Mouse (Mus musculus): ENCODE results near the gene Arhgef33. TPM values are rescaled to one million over a fixed set of nuclear protein-coding genes. Genes with fewer than 3 reads are reported as not detected.

Gene Arhgef33
- polyA plus RNA-seq, 1 experiment, result 0.01 TPM

- no peak overlapping the region for H3K4me3 ChIP-seq
- no peak for TF ChIP-seq POLR2AphosphoS2 (IDR thresholded peaks at IDR 0.05; ENCODE audit: insufficient read length, low read depth)
- no peak for TF ChIP-seq USF1 (IDR thresholded peaks at IDR 0.05; ENCODE audit: low read depth)
- TF ChIP-seq TCF3 (IDR thresholded peaks at IDR 0.05; ENCODE audit: insufficient read length, low read depth), result no peak
- no peak for TF ChIP-seq MYOG (IDR thresholded peaks at IDR 0.05; ENCODE audit: control insufficient read depth in 1 of 3, insufficient read depth in 1 of 3, insufficient read length in 2 of 3, low read depth in 2 of 3)
- no peak for TF ChIP-seq E2F4 (IDR thresholded peaks at IDR 0.05; ENCODE audit: insufficient read depth)
- no peak for TF ChIP-seq TCF12 (IDR thresholded peaks at IDR 0.05; ENCODE audit: insufficient read depth, poor library complexity, severe bottlenecking)
- TF ChIP-seq SRF (IDR thresholded peaks at IDR 0.05; ENCODE audit: control insufficient read depth, insufficient read length, low read depth), result no peak
- TF ChIP-seq MYOD1 (IDR thresholded peaks at IDR 0.05; ENCODE audit: control insufficient read depth in 1 of 3, insufficient read length in 2 of 3, low read depth in 2 of 3), result no peak
- TF ChIP-seq CEBPB (IDR thresholded peaks at IDR 0.05; ENCODE audit: insufficient read depth, poor library complexity, severe bottlenecking), result no peak
- TF ChIP-seq REST (IDR thresholded peaks at IDR 0.05; ENCODE audit: insufficient read depth, insufficient read length), result no peak
- TF ChIP-seq POLR2A (IDR thresholded peaks at IDR 0.05; ENCODE audit: insufficient read length, low read depth), result no peak
- no peak for TF ChIP-seq MAX (IDR thresholded peaks at IDR 0.05; ENCODE audit: low read depth)
- H3K79me2 ChIP-seq (ENCODE audit: control insufficient read depth, insufficient read depth), result no peaks in the 10 kb centered on the region
- no peaks in the 10 kb centered on the region for H3K27me3 ChIP-seq (ENCODE audit: control insufficient read depth, insufficient read depth, insufficient read length)
- H3ac ChIP-seq (ENCODE audit: control insufficient read depth, insufficient read length), result no peak overlapping the region
- H3K36me3 ChIP-seq (ENCODE audit: control insufficient read depth, insufficient read depth), result no peaks in the 10 kb centered on the region
- H3K4me2 ChIP-seq (ENCODE audit: low read depth), result no peak overlapping the region
These were observed 19.2 kb downstream of the Arhgef33 start for GRCm38 (mm10) chr17:80326431-80326830.

GRCm38 (mm10) chr17:80332386-80332785 lies 25.2 kb downstream of the Arhgef33 start:
- TF ChIP-seq MYOD1 (IDR thresholded peaks at IDR 0.05; ENCODE audit: control insufficient read depth in 1 of 3, insufficient read length in 2 of 3, low read depth in 2 of 3) (no peak), MYOG (IDR thresholded peaks at IDR 0.05; ENCODE audit: control insufficient read depth in 1 of 3, insufficient read depth in 1 of 3, insufficient read length in 2 of 3, low read depth in 2 of 3) (no peak), USF1 (IDR thresholded peaks at IDR 0.05; ENCODE audit: low read depth) (no peak), REST (IDR thresholded peaks at IDR 0.05; ENCODE audit: insufficient read depth, insufficient read length) (no peak), CEBPB (IDR thresholded peaks at IDR 0.05; ENCODE audit: insufficient read depth, poor library complexity, severe bottlenecking) (no peak), TCF3 (IDR thresholded peaks at IDR 0.05; ENCODE audit: insufficient read length, low read depth) (no peak), TCF12 (IDR thresholded peaks at IDR 0.05; ENCODE audit: insufficient read depth, poor library complexity, severe bottlenecking) (no peak), SRF (IDR thresholded peaks at IDR 0.05; ENCODE audit: control insufficient read depth, insufficient read length, low read depth) (no peak), E2F4 (IDR thresholded peaks at IDR 0.05; ENCODE audit: insufficient read depth) (no peak), POLR2AphosphoS2 (IDR thresholded peaks at IDR 0.05; ENCODE audit: insufficient read length, low read depth) (no peak), POLR2A (IDR thresholded peaks at IDR 0.05; ENCODE audit: insufficient read length, low read depth) (no peak), MAX (IDR thresholded peaks at IDR 0.05; ENCODE audit: low read depth) (no peak)
- Histone ChIP-seq H3K4me3 (no peak overlapping the region), H3K27me3 (ENCODE audit: control insufficient read depth, insufficient read depth, insufficient read length) (peaks cover 26% of the 10 kb centered on the region), H3K79me2 (ENCODE audit: control insufficient read depth, insufficient read depth) (no peaks in the 10 kb centered on the region), H3K4me2 (ENCODE audit: low read depth) (no peak overlapping the region), H3K36me3 (ENCODE audit: control insufficient read depth, insufficient read depth) (no peaks in the 10 kb centered on the region), H3ac (ENCODE audit: control insufficient read depth, insufficient read length) (no peak overlapping the region)

GRCm38 (mm10) chr17:80345277-80345676 lies 38.1 kb downstream of the Arhgef33 start:
- TF ChIP-seq MAX (IDR thresholded peaks at IDR 0.05; ENCODE audit: low read depth), result no peak
- peak in 1 of 3 experiments; percentile 45 for TF ChIP-seq MYOG (IDR thresholded peaks at IDR 0.05; ENCODE audit: control insufficient read depth in 1 of 3, insufficient read depth in 1 of 3, insufficient read length in 2 of 3, low read depth in 2 of 3)
- Histone ChIP-seq H3K4me2 (ENCODE audit: low read depth) (no peak overlapping the region), H3K4me3 (no peak overlapping the region), H3K36me3 (ENCODE audit: control insufficient read depth, insufficient read depth) (no peaks in the 10 kb centered on the region), H3K27me3 (ENCODE audit: control insufficient read depth, insufficient read depth, insufficient read length) (no peaks in the 10 kb centered on the region), H3K79me2 (ENCODE audit: control insufficient read depth, insufficient read depth) (no peaks in the 10 kb centered on the region), H3ac (ENCODE audit: control insufficient read depth, insufficient read length) (no peak overlapping the region)

GRCm38 (mm10) chr17:80346591-80347125 lies 39.5 kb downstream of the Arhgef33 start:
- H3K79me2 ChIP-seq (ENCODE audit: control insufficient read depth, insufficient read depth), result no peaks in the 10 kb centered on the region
- H3K4me2 ChIP-seq (ENCODE audit: low read depth), result peak overlapping the region; percentile 40
- no peak overlapping the region for H3ac ChIP-seq (ENCODE audit: control insufficient read depth, insufficient read length)
- no peak overlapping the region for H3K4me3 ChIP-seq
- H3K27me3 ChIP-seq (ENCODE audit: control insufficient read depth, insufficient read depth, insufficient read length), result no peaks in the 10 kb centered on the region
- H3K36me3 ChIP-seq (ENCODE audit: control insufficient read depth, insufficient read depth), result no peaks in the 10 kb centered on the region
- TF ChIP-seq POLR2AphosphoS2 (IDR thresholded peaks at IDR 0.05; ENCODE audit: insufficient read length, low read depth), result no peak
- TF ChIP-seq E2F4 (IDR thresholded peaks at IDR 0.05; ENCODE audit: insufficient read depth), result no peak
- TF ChIP-seq MAX (IDR thresholded peaks at IDR 0.05; ENCODE audit: low read depth), result no peak
- TF ChIP-seq USF1 (IDR thresholded peaks at IDR 0.05; ENCODE audit: low read depth), result no peak
- TF ChIP-seq MYOG (IDR thresholded peaks at IDR 0.05; ENCODE audit: control insufficient read depth in 1 of 3, insufficient read depth in 1 of 3, insufficient read length in 2 of 3, low read depth in 2 of 3), result no peak
- TF ChIP-seq POLR2A (IDR thresholded peaks at IDR 0.05; ENCODE audit: insufficient read length, low read depth), result no peak
- no peak for TF ChIP-seq CEBPB (IDR thresholded peaks at IDR 0.05; ENCODE audit: insufficient read depth, poor library complexity, severe bottlenecking)
- TF ChIP-seq SRF (IDR thresholded peaks at IDR 0.05; ENCODE audit: control insufficient read depth, insufficient read length, low read depth), result no peak
- TF ChIP-seq REST (IDR thresholded peaks at IDR 0.05; ENCODE audit: insufficient read depth, insufficient read length), result no peak
- no peak for TF ChIP-seq MYOD1 (IDR thresholded peaks at IDR 0.05; ENCODE audit: control insufficient read depth in 1 of 3, insufficient read length in 2 of 3, low read depth in 2 of 3)
- no peak for TF ChIP-seq TCF12 (IDR thresholded peaks at IDR 0.05; ENCODE audit: insufficient read depth, poor library complexity, severe bottlenecking)
- no peak for TF ChIP-seq TCF3 (IDR thresholded peaks at IDR 0.05; ENCODE audit: insufficient read length, low read depth)

DNA sequence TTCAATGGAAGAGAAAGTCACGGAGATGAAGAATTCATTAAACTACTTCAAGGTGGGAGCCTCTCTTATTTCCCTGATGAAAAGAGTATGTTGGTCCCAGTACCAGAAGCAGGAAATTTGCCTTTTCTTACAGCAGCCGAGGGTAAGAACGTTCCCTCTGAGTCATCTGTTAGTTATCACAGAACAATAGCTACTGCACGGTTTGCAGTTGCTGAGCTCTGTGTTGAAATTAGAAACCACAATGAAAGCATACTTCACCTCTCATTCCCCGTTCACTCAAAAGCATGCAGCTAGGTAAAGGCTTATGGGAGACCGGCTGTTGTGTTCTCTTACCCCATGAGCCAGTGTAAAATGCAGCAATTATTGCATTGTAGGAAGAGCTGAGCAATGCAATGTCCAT lies 40.0 kb downstream of the Arhgef33 start:
- Histone ChIP-seq H3K4me2 (ENCODE audit: low read depth) (peak overlapping the region; percentile 40), H3K36me3 (ENCODE audit: control insufficient read depth, insufficient read depth) (no peaks in the 10 kb centered on the region), H3K79me2 (ENCODE audit: control insufficient read depth, insufficient read depth) (no peaks in the 10 kb centered on the region), H3ac (ENCODE audit: control insufficient read depth, insufficient read length) (no peak overlapping the region), H3K4me3 (no peak overlapping the region), H3K27me3 (ENCODE audit: control insufficient read depth, insufficient read depth, insufficient read length) (no peaks in the 10 kb centered on the region)
- no peak for TF ChIP-seq POLR2A (IDR thresholded peaks at IDR 0.05; ENCODE audit: insufficient read length, low read depth)
- no peak for TF ChIP-seq REST (IDR thresholded peaks at IDR 0.05; ENCODE audit: insufficient read depth, insufficient read length)
- TF ChIP-seq TCF12 (IDR thresholded peaks at IDR 0.05; ENCODE audit: insufficient read depth, poor library complexity, severe bottlenecking), result no peak
- TF ChIP-seq MAX (IDR thresholded peaks at IDR 0.05; ENCODE audit: low read depth), result no peak
- no peak for TF ChIP-seq TCF3 (IDR thresholded peaks at IDR 0.05; ENCODE audit: insufficient read length, low read depth)
- TF ChIP-seq POLR2AphosphoS2 (IDR thresholded peaks at IDR 0.05; ENCODE audit: insufficient read length, low read depth), result no peak
- no peak for TF ChIP-seq SRF (IDR thresholded peaks at IDR 0.05; ENCODE audit: control insufficient read depth, insufficient read length, low read depth)
- TF ChIP-seq USF1 (IDR thresholded peaks at IDR 0.05; ENCODE audit: low read depth), result no peak
- TF ChIP-seq MYOG (IDR thresholded peaks at IDR 0.05; ENCODE audit: control insufficient read depth in 1 of 3, insufficient read depth in 1 of 3, insufficient read length in 2 of 3, low read depth in 2 of 3), result no peak
